Mouse (Mus musculus) lung, postnatal 0 days (tissue): ENCODE data around the gene Ppp1r15a.
A peak's percentile ranks its signal among the peaks of the same experiment; 100 is the strongest.

Experiments used
- CTCF ChIP-seq: IDR thresholded peaks from 2 replicates; pipeline ENCODE4 v1.5.1; 2016; ENCODE audit warnings: antibody characterized with exemption, mild to moderate bottlenecking
- EP300 ChIP-seq: IDR thresholded peaks from 2 replicates; pipeline ENCODE4 v1.6.1; 2016; ENCODE audit warnings: antibody characterized with exemption, mild to moderate bottlenecking, control low read depth

DNA sequence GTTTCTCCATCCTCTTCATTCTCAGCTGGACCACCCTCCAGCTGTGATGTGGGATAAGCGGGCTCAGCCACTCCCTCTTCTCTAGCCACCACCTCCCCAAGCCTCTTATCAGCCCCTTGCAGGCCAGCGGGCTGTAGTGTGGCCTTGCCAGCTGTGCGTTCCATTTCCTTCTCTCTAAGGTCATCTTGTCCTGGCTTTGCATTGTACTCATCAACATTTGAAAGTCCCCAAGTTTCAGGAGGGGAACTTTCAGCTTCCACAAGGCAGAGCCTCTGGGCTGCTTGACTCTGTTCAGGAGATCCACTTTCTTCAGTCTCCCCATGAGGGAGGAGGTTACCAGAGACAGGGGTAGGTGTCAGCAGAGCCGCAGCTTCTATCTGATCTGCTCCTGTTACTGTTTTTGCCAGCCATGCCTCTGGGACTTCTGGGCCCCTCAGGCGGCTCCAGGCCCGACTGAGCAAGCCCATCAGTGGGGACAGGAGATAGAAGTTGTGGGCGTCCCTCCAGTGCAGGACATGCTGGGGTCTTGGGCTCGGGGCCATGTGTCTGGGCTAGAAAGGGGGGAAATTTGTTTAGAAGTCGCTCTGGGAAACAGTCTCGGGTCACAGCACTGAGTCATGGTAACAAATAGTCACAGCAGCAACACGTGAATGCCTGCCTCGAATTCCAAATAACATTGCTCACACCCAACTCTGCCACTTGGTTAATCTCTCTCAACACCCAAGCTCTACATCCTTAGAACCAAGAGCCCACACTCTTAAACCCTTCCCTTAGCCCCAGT is 1.0 kb downstream of the Ppp1r15a start:
- TF ChIP-seq CTCF (no peak), EP300 (0 out of 2 replicates have a peak, but pooled peaks have one; percentile 16)
